Mouse (Mus musculus) liver, postnatal 0 days (tissue): ENCODE results near the gene Aldh3b2.
"Not testable (repeated sequence)": the region's sequence is repeated elsewhere in the genome, so short reads cannot be mapped to it uniquely, and the experiment has no call there.

Experiments
- CTCF ChIP-seq: sonication (generic); IDR thresholded peaks from 2 replicates; pipeline ENCODE4 v1.5.1; 2016; ENCODE audit warnings: antibody characterized with exemption, low read depth
- EP300 ChIP-seq: IDR thresholded peaks from 2 replicates; pipeline ENCODE4 v1.6.1; 2016; ENCODE audit warnings: antibody characterized with exemption, low read depth, mild to moderate bottlenecking

GRCm38 (mm10) chr19:3961805-3962204 lies 10.3 kb upstream of the Aldh3b2 start:
- not testable (repeated sequence) for TF ChIP-seq CTCF, EP300
